Mouse (Mus musculus) limb, embryonic 14.5 days (tissue): ENCODE data around the gene Usp43. TPM values are rescaled to one million over a fixed set of nuclear protein-coding genes. Genes with fewer than 3 reads are reported as not detected.

Experiments
- ATAC-seq: fragments of 200-750 bp; cut with Nextera tagmentation; 2 replicates; pipeline ENCODE4 v1.8.0; 2017; ENCODE audit warnings: low read depth, moderate number of reproducible peaks, moderate TSS enrichment; ENCODE audit not compliant: low FRiP score
- DNase-seq: peaks from one replicate; pipeline ENCODE4 v3.0.0-alpha.2; 2015; ENCODE audit warnings: low spot score
- H3K27ac ChIP-seq: fragments of 300-500 bp; sonication (generic); replicated peaks from 2 replicates; pipeline ENCODE4 v1.5.1; 2014; ENCODE audit warnings: low read depth, mild to moderate bottlenecking, low read length, moderate library complexity, mixed read lengths
- H3K27me3 ChIP-seq: fragments of 300-500 bp; sonication (generic); 2 replicates; pipeline ENCODE4 v1.6.1; 2014; ENCODE audit warnings: low read length, mixed read lengths; ENCODE audit not compliant: control insufficient read depth, insufficient read depth
- H3K36me3 ChIP-seq: fragments of 300-500 bp; sonication (generic); 2 replicates; pipeline ENCODE4 v1.6.1; 2014; ENCODE audit warnings: mild to moderate bottlenecking, low read length, moderate library complexity, mixed read lengths; ENCODE audit not compliant: control insufficient read depth, insufficient read depth
- H3K4me1 ChIP-seq: fragments of 300-500 bp; sonication (generic); 2 replicates; pipeline ENCODE4 v1.6.1; 2014; ENCODE audit warnings: antibody characterized with exemption, low read length, mixed read lengths; ENCODE audit not compliant: control insufficient read depth, insufficient read depth
- H3K4me2 ChIP-seq: fragments of 300-500 bp; sonication (generic); replicated peaks from 2 replicates; pipeline ENCODE4 v1.6.1; 2014; ENCODE audit warnings: low read depth, mild to moderate bottlenecking, low read length, moderate library complexity; ENCODE audit not compliant: severe bottlenecking
- H3K4me3 ChIP-seq: fragments of 300-500 bp; sonication (generic); replicated peaks from 2 replicates; pipeline ENCODE4 v1.5.1; 2014; ENCODE audit warnings: low read length
- H3K9ac ChIP-seq: fragments of 300-500 bp; sonication (generic); 2 replicates; pipeline ENCODE4 v1.6.1; 2014; ENCODE audit warnings: mild to moderate bottlenecking, low read depth, low read length, moderate library complexity; ENCODE audit not compliant: severe bottlenecking
- H3K9me3 ChIP-seq: fragments of 300-500 bp; sonication (generic); 2 replicates; pipeline ENCODE4 v1.6.1; 2016; ENCODE audit warnings: low read length; ENCODE audit not compliant: control insufficient read depth
- POLR2A ChIP-seq: fragments of 200-500 bp; IDR thresholded peaks from 2 replicates; pipeline ENCODE4 v1.8.0; 2012; ENCODE audit warnings: inconsistent platforms, mild to moderate bottlenecking, moderate library complexity, borderline replicate concordance; ENCODE audit not compliant: insufficient read depth, insufficient read length; ENCODE audit errors: extremely low read depth
- WGBS: fragments of 180-500 bp; shearing (Covaris S2); extraction: QIAGEN DNeasy Blood & Tissue Kit; methylation state at CpG from one replicate; pipeline ENCODE4 v1.1.7; 2014; 5-methylcytosine and 5-hydroxymethylcytosine counted together
- polyA plus RNA-seq, 2 experiments: library from polyadenylated mRNA; depleted of rRNA in 1 of 2; stranded (reverse) in 1 of 2; unstranded in 1 of 2; fragments of >200 nt; fragmentation: Nextera tagmentation in 1 of 2; extraction: Ambion mirVana in 1 of 2; gene quantifications; 2 replicates each; pipeline versions ENCODE4 v1.2.1 to v1.2.3; 2012 to 2014

Gene Usp43
- polyA plus RNA-seq, 2 experiments: 1.8 to 1.9 TPM

DNA sequence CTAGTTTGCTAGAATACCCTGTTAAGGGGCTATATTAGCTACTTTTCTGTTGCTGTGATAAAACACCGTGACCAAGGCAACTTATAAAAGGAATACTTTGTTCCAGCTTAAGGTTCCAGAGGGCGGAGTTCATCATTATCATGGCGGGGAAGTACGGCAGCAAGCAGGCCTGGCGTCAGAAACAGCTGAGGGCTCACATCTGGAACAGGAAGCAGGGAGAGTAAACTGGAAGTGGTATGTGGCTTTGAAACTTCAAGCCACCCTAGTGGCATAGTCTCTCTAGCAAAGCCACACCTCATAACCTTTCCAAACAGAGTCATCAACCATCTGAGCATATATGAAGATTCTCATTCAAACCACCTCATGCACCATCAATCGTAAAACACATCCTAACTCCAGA lies 92.4 kb downstream of the Usp43 start:
- H3K36me3 ChIP-seq: no peaks in the 10 kb centered on the region
- H3K4me2 ChIP-seq: no peak overlapping the region
- no peak overlapping the region for H3K27ac ChIP-seq
- H3K9ac ChIP-seq: no peak overlapping the region
- DNase-seq (no peak), ATAC-seq (no peak)
- no peak overlapping the region for H3K4me3 ChIP-seq
- no peaks in the 10 kb centered on the region for H3K27me3 ChIP-seq
- no peak for TF ChIP-seq POLR2A
- 50% methylated on average over 6 of the region's 6 CpGs for WGBS
- H3K9me3 ChIP-seq: no peaks in the 10 kb centered on the region
- H3K4me1 ChIP-seq: peaks cover 4% of the 10 kb centered on the region; the same call in 1 of the 2 replicates

DNA sequence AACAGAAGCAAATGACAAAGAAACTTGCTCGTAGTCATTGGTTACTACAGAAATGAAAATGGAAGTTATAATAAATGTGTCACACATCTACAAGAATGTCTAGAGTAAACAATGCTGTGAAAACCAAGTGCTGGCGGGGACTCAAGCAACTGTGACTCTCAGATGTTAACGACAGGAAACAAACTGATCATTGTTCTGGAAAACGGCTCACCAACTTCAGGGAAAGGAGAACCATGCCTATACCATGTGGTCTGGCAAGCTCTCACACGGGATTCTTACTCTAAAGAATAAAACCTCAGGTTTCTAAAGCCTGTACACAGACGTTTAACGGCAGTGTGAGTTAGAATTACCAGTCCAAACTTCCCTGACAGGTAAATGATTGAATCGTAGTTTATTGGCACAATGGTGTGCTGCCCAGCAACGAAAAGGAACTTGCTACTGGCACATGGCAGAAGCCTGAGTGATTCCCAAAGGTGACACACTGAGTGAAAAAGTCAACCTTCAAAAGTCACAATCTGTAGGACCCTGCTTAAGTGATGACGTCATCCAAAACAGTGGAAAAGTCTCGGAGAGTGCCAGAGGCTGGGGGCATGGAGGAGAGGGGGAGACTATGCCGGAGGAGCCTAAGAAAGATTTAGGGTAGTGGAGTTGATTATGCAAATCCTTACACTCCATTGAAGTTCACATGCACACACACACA lies 93.4 kb downstream of the Usp43 start:
- ATAC-seq (no peak), DNase-seq (peak; percentile 31)
- Histone ChIP-seq H3K9ac (no peak overlapping the region), H3K4me3 (no peak overlapping the region), H3K9me3 (no peaks in the 10 kb centered on the region), H3K27ac (no peak overlapping the region), H3K4me1 (peaks cover 4% of the 10 kb centered on the region; the same call in 1 of the 2 replicates), H3K4me2 (no peak overlapping the region), H3K36me3 (no peaks in the 10 kb centered on the region), H3K27me3 (no peaks in the 10 kb centered on the region)
- TF ChIP-seq POLR2A: no peak
- 39% methylated on average over 12 of the region's 12 CpGs for WGBS

- no peak for TF ChIP-seq POLR2A
- no peak overlapping the region for H3K4me3 ChIP-seq
- peaks cover 3% of the 10 kb centered on the region; the same call in 1 of the 2 replicates for H3K4me1 ChIP-seq
- no peak for DNase-seq
- 95% methylated on average over 6 of the region's 6 CpGs for WGBS
- H3K4me2 ChIP-seq: no peak overlapping the region
- H3K36me3 ChIP-seq: no peaks in the 10 kb centered on the region
- no peak overlapping the region for H3K9ac ChIP-seq
- no peaks in the 10 kb centered on the region for H3K27me3 ChIP-seq
- no peak for ATAC-seq
- H3K27ac ChIP-seq: no peak overlapping the region
- no peaks in the 10 kb centered on the region for H3K9me3 ChIP-seq
These were observed 100.4 kb downstream of the Usp43 start for GRCm38 (mm10) chr11:67821560-67821959.

- H3K36me3 ChIP-seq: no peaks in the 10 kb centered on the region
- 8% methylated on average over 4 of the region's 4 CpGs for WGBS
- no peaks in the 10 kb centered on the region for H3K27me3 ChIP-seq
- peak overlapping the region; percentile 34; the same call in 1 of the 2 replicates for H3K9ac ChIP-seq
- H3K4me2 ChIP-seq: no peak overlapping the region; the same call in 1 of the 2 replicates
- no peak overlapping the region for H3K4me3 ChIP-seq
- peak; percentile 30 for DNase-seq
- no peak overlapping the region for H3K27ac ChIP-seq
- no peak for TF ChIP-seq POLR2A
- no peak for ATAC-seq
- H3K4me1 ChIP-seq: peaks cover 3% of the 10 kb centered on the region; the same call in 1 of the 2 replicates
- H3K9me3 ChIP-seq: no peaks in the 10 kb centered on the region
These were observed 101.7 kb downstream of the Usp43 start for GRCm38 (mm10) chr11:67820221-67820620.

- 0 out of 2 replicates have a peak overlapping the region, but pooled peaks have one; percentile 34 for H3K9ac ChIP-seq
- 5% methylated on average over 5 of the region's 5 CpGs for WGBS
- no peaks in the 10 kb centered on the region for H3K27me3 ChIP-seq
- ATAC-seq: no peak
- no peak for TF ChIP-seq POLR2A
- peak; percentile 69 for DNase-seq
- no peak overlapping the region for H3K4me3 ChIP-seq
- no peaks in the 10 kb centered on the region for H3K9me3 ChIP-seq
- peaks cover 3% of the 10 kb centered on the region; the same call in 1 of the 2 replicates for H3K4me1 ChIP-seq
- H3K4me2 ChIP-seq: peak overlapping the region; percentile 37
- no peaks in the 10 kb centered on the region for H3K36me3 ChIP-seq
- no peak overlapping the region for H3K27ac ChIP-seq
These were observed 102.3 kb downstream of the Usp43 start for GRCm38 (mm10) chr11:67819604-67820003.
